Mouse (Mus musculus) left cerebral cortex, postnatal 4 days (tissue): ENCODE results near the gene Gcnt2. TPM values are rescaled to one million over a fixed set of nuclear protein-coding genes. Genes with fewer than 3 reads are reported as not detected.
"Not testable (repeated sequence)": the region's sequence is repeated elsewhere in the genome, so short reads cannot be mapped to it uniquely, and the experiment has no call there.

Experiments used
- DNase-seq: peaks from one replicate; pipeline ENCODE4 v3.0.0-alpha.2; 2022
- intact Hi-C: fragments of 180-260 bp; cut with DNase I; formaldehyde crosslinking; loops from one replicate; pipeline ENCODE4 v1.15.1; 2025
- total RNA-seq, 2 experiments: library from RNA; stranded (reverse); gene quantifications; 2 replicates each; pipeline ENCODE4 v1.2.3; 2021

Gcnt2 gene
- total RNA-seq, 2 experiments from 2014 or later: 10.7 to 11.7 TPM

DNA sequence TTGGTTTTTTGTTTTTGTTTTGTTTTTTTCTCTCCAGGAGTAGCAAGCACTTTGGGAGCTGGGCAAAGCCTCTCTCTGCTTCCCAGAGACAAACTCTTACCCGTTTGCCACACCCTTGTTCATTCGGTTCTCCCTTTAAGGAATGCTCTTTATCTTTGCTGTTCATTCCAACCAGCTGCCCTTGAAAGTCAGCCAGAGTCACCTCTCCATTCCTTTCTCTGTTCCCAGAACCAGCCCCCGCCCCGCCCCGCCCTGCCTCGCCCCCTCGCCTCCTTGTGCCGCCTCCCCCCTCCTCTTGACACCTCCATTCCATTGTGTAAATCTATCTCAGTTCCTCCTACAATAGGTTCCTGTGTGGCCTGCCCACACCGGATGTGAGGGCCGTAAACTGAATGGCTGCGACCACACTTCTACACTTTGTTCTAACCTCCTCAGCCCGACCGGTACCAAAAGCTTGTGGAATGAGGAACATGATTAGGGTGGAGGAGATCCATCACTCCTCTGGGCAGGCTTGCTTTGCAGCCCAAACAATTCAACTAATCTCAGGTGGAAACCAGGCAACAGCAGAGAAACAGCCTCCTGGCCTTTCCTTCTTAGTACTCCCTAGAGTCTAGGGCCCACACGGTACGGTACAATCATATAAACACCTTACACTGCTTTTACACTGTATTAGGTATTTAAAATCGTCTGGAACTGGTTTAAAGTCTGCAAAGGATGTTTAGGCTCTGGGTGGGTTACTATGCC lies 9.5 kb downstream of the Gcnt2 start:
- no peak for DNase-seq
- intact Hi-C loops: no loop called here

DNA sequence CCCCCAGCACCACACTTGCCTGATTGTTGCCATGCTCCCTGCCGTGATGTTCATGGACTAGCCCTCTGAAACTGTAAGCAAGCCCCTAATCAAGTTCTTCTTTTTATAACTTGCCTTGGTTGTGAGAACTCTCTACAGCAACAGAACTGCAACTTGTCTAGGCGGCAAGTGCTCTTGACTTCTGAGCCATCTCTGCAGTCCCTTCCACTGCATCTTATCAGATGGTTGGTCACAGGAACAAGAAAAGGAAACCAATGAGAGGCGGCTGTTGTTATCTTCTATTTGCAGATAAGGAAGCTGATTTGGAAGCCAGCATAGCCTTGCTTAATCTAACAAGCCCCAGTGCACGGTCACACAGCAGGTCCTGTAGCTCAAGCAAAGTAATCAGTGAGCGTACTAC lies 14.5 kb downstream of the Gcnt2 start:
- intact Hi-C loops: no loop called here
- DNase-seq: no peak

DNA sequence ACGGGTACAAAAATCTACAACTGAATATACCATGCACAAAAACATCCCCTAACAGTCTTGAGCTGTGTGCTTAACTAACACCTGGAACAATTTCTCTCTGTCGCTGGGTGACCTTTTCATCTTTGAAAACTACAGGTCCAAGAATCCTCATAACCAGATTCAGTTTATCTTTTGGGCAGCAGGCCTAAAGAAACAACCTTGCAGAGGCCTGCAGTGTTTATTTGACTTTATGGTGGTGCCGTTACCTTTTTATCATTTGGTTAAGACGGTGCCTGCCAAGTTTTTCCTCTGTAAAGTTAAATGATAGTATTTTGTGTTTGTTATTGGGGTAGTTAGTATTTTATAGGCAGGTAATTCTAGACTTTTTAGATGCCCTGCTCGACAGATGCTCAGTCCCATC lies 15.9 kb downstream of the Gcnt2 start:
- no peak for DNase-seq
- intact Hi-C loops: no loop called here

- intact Hi-C loops: no loop called here
- no peak for DNase-seq
These were observed 18.0 kb downstream of the Gcnt2 start for GRCm38 (mm10) chr13:40877589-40877988.

DNA sequence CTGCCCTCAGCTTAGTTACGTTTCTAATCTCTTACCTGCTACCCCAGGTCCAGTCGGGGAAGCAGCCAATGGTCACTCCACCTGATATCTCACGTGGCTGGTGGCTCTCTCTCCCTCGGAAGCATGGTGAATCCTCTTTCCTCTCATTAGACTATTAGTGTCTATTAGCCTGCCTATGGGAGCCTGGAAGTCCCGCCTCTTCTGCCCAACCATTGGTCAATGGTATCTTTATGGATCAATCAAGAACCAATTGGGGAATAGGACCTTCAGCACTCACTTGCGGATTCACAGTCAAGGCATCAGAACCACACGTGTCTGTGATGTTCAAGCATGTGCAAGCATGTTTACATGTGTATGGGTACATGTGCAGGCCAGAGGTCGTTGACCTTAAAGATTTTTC lies 21.0 kb downstream of the Gcnt2 start:
- intact Hi-C loops: no loop called here
- no peak for DNase-seq

- intact Hi-C loops: no loop called here
- no peak for DNase-seq
These were observed 23.1 kb downstream of the Gcnt2 start for GRCm38 (mm10) chr13:40882606-40883005.

- intact Hi-C loops: no loop called here
- no peak for DNase-seq
These were observed 24.3 kb downstream of the Gcnt2 start for GRCm38 (mm10) chr13:40883903-40884302.

- DNase-seq: no peak
- intact Hi-C loops: no loop called here
These were observed 25.3 kb downstream of the Gcnt2 start for GRCm38 (mm10) chr13:40884878-40885277.

DNA sequence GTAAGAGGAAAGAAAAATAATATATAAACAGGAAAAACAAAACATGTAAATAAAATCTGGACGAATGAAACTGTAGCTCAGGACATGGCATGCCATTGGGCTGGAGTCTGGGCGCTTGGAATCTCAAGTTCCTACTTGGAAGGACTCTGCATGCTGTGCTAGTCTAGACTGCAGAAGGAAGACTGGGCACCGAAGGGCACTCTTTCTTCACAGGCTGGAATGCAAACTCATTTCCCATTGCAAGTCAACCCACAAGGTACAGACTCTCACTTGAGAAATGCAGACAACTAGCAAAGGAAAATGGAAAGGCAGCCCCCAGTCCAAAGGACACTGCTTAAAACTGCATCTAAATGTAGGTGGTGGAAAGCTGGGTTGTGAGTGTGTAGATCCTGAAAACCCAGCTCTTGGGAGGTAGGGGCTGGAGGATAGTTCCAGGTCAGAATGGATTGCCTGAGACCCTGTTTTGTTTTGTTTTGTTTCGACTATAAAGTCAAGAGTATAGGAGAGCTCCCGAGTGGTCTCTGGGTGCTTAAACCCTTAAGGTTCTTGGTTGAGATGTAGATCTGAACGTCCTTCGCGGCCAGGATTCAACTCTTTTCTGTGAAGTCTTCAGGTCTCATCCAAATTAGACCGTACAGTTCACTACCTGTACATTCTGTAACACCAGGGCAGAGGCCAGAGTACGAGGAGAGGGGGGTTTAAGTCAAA lies 26.5 kb downstream of the Gcnt2 start:
- intact Hi-C loops: no loop called here
- no peak for DNase-seq

DNA sequence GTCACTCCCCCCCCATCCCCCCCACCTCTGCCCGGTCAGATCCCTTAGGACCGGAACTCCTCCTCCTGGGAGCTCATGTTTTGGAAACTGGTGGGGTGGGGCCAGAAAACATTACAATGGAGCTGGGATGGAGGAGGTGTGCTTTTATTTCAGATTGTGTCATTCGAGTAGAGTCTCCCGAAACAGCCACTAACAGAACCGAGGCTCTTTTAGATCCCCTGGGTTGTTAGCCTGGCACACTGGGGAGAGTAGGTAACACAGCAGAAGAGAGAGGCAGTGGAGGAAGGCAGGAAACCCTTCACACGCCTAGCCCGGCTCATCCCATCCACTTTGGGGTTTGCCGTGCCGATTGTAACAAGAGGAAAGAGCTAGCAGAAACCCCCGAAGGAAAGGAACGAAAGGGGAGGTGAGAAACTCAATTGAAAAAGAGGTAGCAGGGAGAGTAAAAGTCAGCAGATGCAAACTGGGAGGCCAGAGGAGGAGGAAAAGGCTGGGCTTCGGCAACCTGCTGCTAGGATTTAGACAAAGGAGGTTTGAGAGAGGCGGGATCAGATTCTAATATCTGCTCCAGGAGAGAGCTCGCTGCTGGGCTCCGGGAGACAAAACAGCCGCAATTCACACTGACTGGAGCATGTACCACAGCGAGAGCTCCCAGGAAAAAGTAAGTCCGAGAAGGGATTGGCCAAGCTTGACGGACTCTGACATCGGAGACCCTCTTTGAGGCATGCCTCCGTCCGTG lies 27.3 kb downstream of the Gcnt2 start:
- intact Hi-C loops: no loop called here
- no peak for DNase-seq

DNA sequence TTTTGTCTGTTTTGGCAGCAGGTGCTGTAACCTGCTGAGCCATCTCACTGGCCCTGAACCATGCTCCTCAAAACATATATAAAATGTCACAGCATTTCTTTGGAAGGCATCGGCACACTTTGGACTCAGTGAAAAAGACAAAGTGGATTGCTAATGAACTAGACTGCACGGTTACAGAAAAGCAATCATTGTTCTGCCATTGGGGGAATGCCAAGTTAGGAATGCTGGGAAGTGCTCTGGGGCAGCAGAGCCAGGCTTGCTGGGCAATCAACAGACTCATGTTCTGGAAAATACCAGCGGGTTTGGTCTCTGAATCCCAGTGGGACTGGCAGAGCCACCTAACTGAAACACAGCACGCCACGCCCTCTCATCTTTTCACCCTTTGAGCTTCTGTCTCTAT lies 31.0 kb downstream of the Gcnt2 start:
- DNase-seq: peak; percentile 17
- intact Hi-C loops: no loop called here

DNA sequence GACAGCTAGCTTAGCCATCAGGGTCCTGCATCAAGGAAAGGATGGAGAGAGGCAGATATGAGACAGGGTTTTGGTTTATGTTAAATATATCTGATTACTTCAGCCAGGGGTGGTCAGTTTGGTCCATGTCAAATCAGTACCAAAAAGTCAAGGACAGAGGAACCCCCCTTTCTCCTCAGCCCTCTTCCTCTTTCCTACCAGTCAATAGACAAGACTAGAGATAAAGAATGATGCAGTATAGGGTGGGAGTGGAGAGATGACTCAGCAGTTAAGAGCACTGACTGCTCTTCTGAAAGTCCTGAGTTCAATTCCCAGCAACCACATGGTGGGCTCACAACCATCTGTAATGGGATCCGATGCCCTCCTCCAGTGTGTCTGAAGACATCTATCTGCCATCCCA lies 31.8 kb downstream of the Gcnt2 start:
- intact Hi-C loops, DNase-seq: not testable (repeated sequence)

GRCm38 (mm10) chr13:40892043-40892442 lies 32.5 kb downstream of the Gcnt2 start:
- intact Hi-C loops: no loop called here
- DNase-seq: no peak

DNA sequence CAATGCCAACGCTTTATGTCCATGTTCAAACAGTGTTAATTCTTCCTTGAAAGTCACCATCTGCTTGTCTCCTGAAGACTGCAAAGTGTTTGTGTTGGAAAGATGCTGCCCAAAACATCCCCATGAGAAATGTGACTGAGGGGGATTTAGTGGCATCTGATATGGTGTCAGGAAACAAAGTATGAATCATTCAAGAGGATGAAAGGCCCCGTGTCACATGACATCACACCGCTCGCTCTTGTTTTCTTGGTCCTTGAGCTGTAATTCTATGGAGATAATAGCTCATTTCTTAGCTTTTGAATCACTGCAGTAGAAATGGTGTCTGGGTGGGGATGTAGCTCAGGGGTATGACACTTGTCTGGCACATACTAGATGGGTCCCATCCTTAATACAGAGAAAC lies 33.0 kb downstream of the Gcnt2 start:
- no peak for DNase-seq
- intact Hi-C loops: no loop called here

DNA sequence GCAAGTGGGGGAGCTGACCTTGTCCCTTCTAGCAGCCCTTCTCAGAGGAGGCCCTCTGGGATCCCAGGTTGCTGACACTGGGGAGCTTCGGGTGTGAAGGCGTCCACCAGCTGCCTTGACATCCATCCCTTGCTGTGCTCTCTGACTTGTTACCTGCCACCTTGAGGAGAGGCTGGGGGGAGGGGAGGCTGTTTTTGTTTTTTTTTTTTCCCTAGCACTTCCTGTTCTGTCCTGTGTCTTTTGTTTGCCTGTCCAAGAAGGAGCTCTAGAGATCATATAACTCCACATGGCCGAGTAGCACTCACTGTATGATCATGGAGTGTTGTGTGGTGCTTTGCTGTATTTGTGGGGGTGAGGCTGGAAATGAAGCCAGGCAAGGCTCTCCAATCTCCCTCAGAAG lies 34.0 kb downstream of the Gcnt2 start:
- intact Hi-C loops: no loop called here
- no peak for DNase-seq

- DNase-seq, intact Hi-C loops: not testable (repeated sequence)
These were observed 38.6 kb downstream of the Gcnt2 start for GRCm38 (mm10) chr13:40898049-40898690.

- DNase-seq: no peak
- intact Hi-C loops: no loop called here
These were observed 39.1 kb downstream of the Gcnt2 start for GRCm38 (mm10) chr13:40898698-40899097.

DNA sequence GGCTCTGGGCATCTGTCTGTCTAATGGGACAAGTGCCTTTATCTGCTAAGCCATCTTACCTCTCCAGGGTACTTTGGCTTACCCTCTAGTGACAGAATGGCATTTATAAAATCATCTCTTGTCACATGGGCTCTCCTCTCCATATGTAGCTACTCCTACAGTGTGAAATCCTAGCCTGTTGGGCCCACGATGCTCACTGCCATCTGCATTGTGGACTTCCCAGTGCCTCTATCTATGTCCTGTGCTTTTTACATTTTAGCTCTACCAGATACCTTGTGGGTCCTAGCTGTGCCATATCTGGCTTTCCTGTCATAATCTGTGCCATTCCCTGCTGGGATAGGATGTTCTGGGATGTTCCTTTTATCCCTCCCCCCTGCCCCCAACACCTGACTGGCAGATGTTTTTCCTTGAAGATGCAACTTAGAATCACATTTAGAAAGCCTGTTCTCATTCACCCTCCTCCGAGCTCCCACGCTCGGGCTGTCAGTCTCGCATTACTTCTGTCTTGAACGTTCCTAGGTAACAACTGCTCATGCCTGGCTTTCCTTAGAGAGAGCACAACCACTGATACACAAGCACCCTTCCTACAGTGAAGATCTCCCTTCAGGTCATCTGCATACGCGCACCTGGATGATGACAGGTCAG lies 39.9 kb downstream of the Gcnt2 start:
- intact Hi-C loops: no loop called here
- DNase-seq: no peak

GRCm38 (mm10) chr13:40899994-40900970 lies 40.7 kb downstream of the Gcnt2 start:
- intact Hi-C loops: no loop called here
- no peak for DNase-seq

DNA sequence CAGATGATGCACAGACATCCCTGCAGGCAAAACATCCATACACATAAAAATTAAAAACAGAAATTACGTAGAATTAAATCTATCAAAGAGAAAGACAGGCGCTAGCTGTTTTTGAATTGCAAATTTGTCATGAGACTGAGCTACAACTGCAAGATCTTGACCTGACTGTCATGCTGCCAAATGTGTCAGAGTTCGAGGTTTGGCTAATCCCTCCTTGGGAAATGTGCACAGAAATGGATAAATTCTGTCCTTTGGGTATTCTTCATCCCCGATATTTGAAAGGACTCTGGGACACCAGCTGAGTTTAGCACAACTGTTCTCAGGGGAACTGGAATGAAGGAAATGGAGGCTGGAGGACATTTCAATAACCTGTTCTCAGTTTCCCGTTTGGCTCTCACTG lies 41.7 kb downstream of the Gcnt2 start:
- DNase-seq: no peak
- intact Hi-C loops: no loop called here
